Mouse (Mus musculus): ENCODE results near the gene Uap1. TPM values are rescaled to one million over a fixed set of nuclear protein-coding genes. Genes with fewer than 3 reads are reported as not detected.
"Not testable (repeated sequence)": the region's sequence is repeated elsewhere in the genome, so short reads cannot be mapped to it uniquely, and the experiment has no call there.

The Uap1 gene
- total RNA-seq, 4 experiments from 2014 or later = 38.1 to 49.3 (median 45.0) TPM

GRCm38 (mm10) chr1:170110516-170111332, 64.0 kb downstream of the Uap1 start, which contains the start of gene Ddr2:
Gene Ddr2 (minus strand): TSS chr1:170110762.
- peak; percentile 10 for DNase-seq

DNA sequence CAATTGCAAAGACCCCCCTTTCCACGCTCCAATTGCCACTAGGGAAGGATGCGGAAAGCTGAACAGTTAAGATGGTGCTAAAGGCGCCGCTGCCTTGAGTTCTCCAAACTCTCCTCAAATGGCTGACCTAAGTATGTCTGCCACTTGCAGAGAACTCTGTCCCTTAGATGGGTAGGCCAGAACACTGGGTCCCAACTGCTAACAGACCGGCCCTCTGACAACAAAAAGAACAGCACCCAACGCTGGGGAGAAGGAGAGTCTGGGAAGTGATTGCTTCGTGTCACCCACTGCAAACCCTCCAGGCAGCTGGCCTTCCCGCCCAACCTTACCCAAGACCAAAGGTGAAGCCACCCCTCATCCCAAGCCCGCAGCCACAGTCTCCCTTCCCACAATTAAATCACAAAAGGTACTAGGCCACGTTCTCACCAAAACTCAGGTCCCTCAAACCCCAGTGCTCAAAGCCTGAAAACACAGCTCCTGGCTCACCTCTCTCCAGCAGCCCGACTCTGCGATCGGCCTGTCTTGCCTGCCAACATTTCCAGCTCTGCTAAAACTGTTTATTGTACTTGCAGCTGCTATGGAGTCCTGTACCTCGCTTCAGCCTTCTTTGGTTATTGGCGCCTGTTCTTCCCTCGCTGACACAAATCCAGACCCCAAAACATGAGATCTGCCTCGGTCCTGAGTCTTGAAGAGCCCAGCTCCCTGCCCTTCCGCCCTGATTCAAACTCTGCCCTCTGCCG, 64.8 kb downstream of the Uap1 start:
- DNase-seq = no peak

GRCm38 (mm10) chr1:170102814-170103213, 71.9 kb downstream of the Uap1 start:
- DNase-seq = not testable (repeated sequence)

Other genes starting within 250 kb of the Uap1 start
- gene Ccdc190, start 246.3 kb downstream of the Uap1 start, total RNA-seq (2022) = 1 to 10 TPM in 1 of 4 experiments, under 1 TPM in 2, not detected in 1; 0.23 to 1.0 (median 0.24) TPM
- 10 to 100 TPM in 3 of 4 experiments, 1 to 10 TPM in 1; 9.0 to 66.5 (median 39.1) TPM for gene Hsd17b7, start 205.7 kb downstream of the Uap1 start, total RNA-seq (2022)
- gene Ddr2, start 64.2 kb downstream of the Uap1 start, total RNA-seq (2022) = 10 to 100 TPM; 13.9 to 30.8 (median 20.4) TPM
- gene Uhmk1, start 40.4 kb upstream of the Uap1 start, total RNA-seq (2022) = 10 to 100 TPM; 69.8 to 84.2 (median 79.4) TPM
- gene Sh2d1b2, start 57.8 kb upstream of the Uap1 start, total RNA-seq (2022) = not detected
- 1 to 10 TPM in 2 of 4 experiments, under 1 TPM in 2; 0.73 to 1.4 (median 1.2) TPM for gene Sh2d1b1, start 102.4 kb upstream of the Uap1 start, total RNA-seq (2022)
- 10 to 100 TPM; 10.0 to 22.1 (median 14.1) TPM for gene Gm7694, start 131.4 kb upstream of the Uap1 start, total RNA-seq (2022)
- gene Spata46, start 133.8 kb upstream of the Uap1 start, total RNA-seq (2022) = not detected